Mouse (Mus musculus): Measurements from ENCODE around the gene Prpmp5. TPM values are rescaled to one million over a fixed set of nuclear protein-coding genes. Genes with fewer than 3 reads are reported as not detected.
"Not testable (repeated sequence)": the region's sequence is repeated elsewhere in the genome, so short reads cannot be mapped to it uniquely, and the experiment has no call there.

The Prpmp5 gene
- not detected in 2 replicates for polyA plus RNA-seq (2015; fragmentation: Nextera tagmentation; extraction: Ambion mirVana)

GRCm38 (mm10) chr6:132314657-132315056 lies at the start of gene Prpmp5:
Prpmp5 (minus strand) TSS chr6:132314757.
- not testable (repeated sequence) for H3K4me1 ChIP-seq; H3K4me3 ChIP-seq; H3K36me3 ChIP-seq; H3K9me3 ChIP-seq; H3K27ac ChIP-seq (replicated peaks); ATAC-seq (replicated peaks); H3K4me2 ChIP-seq (replicated peaks); H3K27me3 ChIP-seq; H3K9ac ChIP-seq (replicated peaks)

GRCm38 (mm10) chr6:132364034-132364433 lies 49.5 kb upstream of the Prpmp5 start, which contains the start of gene Gm8882:
Gm8882 (minus strand) TSS chr6:132364134.
- 83% methylated on average over 1 of the region's 1 CpGs for WGBS
- ATAC-seq (replicated peaks); H3K4me3 ChIP-seq; H3K4me2 ChIP-seq (replicated peaks); H3K27me3 ChIP-seq; H3K27ac ChIP-seq (replicated peaks); H3K4me1 ChIP-seq; H3K9me3 ChIP-seq; H3K9ac ChIP-seq (replicated peaks); H3K36me3 ChIP-seq: not testable (repeated sequence)

Other genes starting within 250 kb of the Prpmp5 start
- not detected in 2 replicates for gene Prb1, start 104.2 kb downstream of the Prpmp5 start, polyA plus RNA-seq (2015; fragmentation: Nextera tagmentation; extraction: Ambion mirVana)
- not detected in 2 replicates for gene Gm8882, start 49.4 kb upstream of the Prpmp5 start, polyA plus RNA-seq (2015; fragmentation: Nextera tagmentation; extraction: Ambion mirVana)